Mouse (Mus musculus) induced T-regulatory cell, adult 2 months (primary cell): ENCODE data around the gene Synpo2l.

Experiments used
- DNase-seq: peaks from one replicate; pipeline ENCODE4 v3.0.0-alpha.2; 2012; ENCODE audit warnings: low read depth

The Synpo2l gene

DNA sequence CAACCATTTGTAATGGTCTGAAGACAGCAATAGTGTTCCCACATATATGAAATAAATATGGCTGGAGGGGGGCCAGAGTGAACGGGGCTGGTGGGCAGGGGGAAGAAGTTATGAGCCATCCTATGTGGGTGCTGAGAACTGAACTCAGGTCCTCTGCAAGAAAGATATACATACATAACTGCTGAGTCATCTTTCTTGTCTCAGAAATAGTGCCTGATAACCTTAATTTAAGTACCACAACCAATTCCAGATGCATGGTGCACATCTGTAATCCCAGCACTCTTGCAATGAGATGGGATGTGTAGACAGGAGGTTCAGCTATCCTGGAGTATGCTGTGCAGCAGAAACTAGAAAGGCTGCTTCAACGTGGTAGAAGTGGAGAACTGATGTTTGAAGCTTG lies 13.6 kb upstream of the Synpo2l start:
- no peak for DNase-seq

DNA sequence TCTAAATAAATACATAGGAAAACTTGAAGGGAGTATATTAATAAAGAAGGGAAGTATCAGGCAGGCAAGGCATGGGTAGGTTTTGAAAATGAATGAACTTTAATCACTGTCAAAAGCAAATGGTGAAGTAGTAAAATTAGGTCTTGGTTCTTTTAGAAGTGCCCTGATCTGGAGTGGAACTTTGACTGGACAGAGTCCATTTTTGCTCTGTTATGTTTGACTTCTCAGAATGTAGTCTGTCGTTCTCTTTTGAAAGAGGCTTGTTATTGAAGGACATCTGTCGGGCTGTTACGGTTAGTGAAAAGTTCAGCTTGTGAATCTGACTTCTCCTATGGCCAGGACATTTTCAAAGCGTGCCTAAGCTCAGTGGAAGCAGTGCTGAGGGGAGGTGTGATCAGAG lies 9.8 kb upstream of the Synpo2l start:
- no peak for DNase-seq

DNA sequence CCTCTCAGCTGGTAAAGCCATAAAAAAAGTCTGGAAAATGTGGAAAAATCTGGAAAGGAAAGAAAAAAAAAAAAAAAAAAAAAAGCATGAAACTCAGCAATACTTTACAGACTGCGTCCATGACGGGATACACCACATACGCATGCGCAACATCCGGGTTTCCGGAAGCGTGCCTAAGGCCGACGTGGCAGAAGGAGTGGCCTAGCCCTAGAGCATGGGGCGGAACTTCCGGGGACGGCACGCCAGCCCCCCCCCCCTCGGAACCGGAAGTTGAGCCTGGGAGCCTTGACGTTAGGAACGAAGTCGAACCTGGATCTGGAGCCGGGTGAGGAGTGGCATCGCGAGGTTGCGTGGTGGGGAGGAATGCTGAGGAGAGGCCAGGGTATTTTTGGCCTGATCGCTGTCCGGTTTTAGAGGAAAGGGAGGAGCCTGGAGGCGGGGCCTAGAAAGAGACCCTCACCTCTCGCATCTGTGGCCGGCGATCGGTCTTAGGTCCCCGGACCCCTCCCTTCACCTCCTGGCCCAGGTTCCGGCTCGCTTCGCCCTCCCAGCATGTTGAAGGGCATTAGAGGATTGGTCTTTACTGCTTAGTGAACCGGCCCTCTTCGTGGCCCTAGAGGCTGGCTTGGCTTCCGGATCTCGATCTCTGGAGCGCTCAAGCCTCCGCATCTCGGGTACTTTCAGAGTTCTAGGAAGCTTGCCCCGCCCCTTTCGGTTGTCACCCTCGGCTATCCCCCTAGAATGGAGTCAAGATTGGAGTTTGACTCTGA lies 6.1 kb upstream of the Synpo2l start, which contains the start of gene Sec24c:
Sec24c (plus strand) TSS at position 245 of the 770 bp plus-strand sequence.
- peak; percentile 100 for DNase-seq

DNA sequence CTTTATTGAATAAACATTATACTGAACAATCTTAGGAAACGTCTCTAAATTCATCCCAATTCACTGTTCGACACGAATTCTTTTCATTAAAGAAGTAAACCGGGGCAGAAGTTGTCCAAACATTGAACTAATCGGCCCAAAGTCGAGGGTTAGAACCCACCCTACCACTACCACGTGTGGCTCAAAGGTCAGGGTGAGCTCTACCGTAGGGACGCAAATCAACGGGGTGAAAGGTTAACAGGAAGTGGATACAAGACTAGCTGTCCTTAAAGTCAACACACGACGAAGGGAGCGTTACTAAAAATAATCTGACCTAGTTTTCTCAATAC lies 5.5 kb upstream of the Synpo2l start:
- no peak for DNase-seq

DNA sequence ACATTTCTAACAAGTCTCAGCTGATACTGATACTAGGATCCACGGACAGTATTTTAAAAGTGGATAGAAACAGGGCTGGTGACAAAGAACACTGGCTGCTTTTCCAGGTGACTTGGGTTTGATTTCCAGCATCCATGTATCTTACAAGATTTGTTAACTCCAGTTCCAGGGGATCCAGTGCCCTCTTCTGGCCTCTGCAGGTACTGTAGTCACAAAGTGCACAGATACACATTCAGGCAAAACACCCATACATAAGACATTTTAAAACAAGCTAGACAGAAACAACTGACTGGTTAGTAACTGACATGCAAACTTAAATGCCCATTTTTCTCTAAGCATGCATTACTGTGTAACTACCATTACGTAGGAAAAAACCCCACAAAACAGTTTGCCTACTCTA lies 4.8 kb upstream of the Synpo2l start:
- peak; percentile 80 for DNase-seq

DNA sequence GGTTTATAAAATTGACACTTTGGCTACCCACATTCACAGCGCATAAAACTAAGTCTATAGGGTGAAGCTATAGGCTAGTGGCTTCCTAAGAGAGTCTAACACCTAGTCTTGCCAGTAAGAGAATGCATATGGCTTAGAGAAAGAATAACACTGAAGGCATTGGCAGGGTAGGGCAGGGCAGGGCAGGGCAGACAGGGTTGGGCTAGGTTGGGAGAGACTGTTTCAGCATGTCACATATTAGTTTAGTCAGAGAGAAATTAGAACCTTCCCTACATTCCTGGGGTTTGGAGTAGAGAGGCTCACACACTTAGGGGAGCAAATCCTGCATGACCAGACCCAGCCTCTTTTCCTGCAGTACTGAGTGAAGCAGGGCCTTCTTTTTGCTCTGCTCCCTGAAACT lies 685 bp downstream of the Synpo2l start:
- no peak for DNase-seq

DNA sequence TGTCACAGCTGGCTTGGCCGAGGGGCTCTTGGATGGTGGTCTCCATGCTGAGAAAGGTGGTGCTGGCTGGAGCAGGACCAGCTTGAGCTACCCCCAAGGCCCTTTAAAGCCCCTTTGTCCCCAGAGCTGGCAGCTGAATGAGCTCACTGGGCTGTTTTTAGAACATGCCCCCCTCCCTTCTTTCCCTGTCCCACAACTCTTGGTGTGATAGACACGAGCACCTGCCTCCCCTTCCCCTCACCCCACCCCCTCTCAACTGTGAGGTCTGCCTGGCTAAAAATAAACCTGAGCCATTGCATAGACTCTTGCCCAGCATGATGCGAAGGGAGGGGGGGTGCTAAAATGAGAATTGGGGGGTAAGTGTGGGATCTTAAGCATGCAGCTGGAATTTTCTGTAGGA lies 3.7 kb downstream of the Synpo2l start:
- no peak for DNase-seq

DNA sequence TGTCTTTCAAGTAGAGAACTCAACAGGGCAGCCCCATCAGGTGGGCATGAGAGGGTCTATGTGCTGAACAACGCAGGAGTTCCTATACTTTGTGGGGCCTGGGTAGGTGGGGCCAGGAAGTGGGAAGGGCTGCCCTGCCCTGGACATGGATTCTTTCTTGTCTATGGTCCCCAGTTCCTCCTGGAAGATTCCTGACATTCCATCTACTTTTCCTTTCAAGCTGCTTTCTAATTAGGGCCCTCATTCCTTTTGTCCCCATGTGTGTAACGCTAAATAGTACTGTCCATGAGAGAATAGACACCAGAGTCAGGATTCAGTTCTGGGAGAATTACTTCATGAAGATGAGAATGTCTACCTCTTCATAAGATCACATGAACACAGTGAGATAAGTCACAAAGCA lies 4.6 kb downstream of the Synpo2l start:
- no peak for DNase-seq

DNA sequence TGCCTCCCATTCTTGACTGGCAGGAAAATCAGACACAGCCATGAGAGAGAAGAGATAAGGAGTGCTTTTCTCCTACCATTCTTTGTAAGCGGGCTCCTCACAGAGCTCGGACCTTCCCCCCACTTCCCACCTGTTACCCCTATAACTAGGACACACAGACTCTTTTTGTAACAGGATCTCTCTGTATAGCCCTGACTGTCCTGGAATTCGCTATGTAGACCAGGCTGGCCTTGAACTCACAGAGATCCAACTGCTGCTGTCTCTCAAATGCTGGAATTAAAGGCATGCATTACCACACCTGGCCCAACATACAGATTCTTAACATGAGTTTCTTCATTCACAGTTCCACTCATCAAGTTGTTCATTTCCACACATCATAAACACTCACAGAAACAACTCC lies 5.4 kb downstream of the Synpo2l start:
- DNase-seq: no peak

DNA sequence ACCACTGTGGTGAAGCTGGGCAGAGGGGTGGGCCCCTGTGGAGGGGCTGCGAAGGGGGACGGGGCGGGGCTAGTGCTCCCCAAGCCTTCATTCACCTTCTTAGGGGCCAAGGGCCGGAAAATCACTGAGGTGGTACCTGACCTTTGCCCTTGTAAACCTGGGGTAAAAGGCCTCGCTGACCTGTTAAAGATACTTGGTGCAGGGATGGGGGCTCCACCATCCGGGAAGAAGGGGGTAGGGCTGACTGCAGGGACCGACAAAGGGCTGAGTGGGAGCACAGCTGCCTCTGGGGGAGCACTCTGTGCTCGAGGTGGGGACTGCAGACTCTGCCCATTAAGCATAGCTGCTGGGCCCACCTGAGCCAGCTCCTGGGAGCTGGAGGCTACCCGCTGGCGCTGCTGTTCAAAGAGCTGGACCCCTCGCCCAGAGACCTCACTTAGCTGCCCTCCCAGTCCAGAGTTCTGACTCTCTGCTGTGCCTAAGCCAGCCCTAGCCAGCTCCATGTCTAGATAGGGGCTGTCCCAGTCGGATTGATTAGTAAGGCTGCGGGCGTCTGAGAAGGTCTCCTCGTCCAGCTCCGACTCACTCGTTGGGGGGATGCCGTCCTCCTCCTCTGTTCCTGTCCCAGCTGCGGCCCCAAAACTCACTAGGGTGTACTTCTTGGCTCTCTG lies 6.4 kb downstream of the Synpo2l start:
- DNase-seq: no peak

DNA sequence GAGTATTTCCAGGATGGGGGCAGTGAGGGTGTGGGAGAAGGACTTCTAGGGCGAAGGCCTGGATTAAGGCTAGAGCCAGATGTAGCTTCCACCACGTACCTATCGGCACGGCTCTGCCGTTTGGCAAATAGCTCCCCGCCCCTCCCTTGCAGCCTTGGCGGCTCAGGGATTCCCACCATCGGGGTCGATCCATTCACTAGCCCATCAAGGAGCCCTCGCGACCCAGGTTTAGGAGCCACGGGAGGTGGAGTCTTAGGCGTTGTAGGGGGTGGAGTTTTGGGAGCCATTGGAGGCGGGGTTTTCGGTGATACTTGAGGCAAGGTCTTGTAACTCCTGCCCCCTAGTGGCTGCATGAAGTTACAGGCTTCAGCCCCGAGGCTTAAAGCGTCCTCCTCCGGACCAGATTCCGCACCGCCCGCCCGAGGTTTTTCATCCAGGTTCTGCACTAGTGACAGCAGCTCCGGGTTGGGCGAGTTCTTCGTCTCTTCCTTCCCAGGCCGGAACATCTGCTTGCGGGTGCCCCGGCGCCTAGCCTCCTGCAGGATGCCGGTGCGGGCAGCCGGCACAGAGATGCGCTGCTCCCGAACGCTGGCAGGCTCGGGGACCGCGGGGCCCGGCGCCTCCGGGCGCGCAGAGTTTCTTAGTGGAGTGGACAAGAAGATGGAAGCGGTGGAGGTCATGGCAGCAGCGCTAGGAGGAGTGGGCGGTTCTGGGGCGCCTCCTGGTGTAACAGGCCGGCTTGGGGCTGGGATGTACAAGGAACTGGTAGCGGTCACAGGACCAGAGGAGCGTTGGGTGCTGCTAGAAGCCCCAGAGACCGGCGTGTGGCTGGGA lies 7.1 kb downstream of the Synpo2l start:
- DNase-seq: peak; percentile 99

DNA sequence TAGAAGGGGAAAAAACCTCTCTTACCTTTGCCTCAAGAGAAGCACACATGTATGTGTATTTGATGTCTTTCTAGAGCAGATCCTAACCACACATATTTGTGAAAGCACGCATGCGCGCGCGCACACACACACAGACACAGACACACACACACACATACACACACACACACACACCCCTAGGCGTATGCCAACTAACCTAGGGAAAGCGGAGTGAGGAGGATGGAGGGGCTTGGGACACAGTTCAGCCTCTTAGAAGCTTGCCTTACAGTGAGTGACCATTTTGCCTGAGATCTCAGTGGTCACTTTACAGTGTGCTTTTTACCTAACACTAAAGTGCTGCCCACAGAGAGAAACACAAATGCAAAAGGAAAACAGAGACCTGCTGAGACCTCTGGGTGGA lies 8.5 kb downstream of the Synpo2l start:
- DNase-seq: no peak

DNA sequence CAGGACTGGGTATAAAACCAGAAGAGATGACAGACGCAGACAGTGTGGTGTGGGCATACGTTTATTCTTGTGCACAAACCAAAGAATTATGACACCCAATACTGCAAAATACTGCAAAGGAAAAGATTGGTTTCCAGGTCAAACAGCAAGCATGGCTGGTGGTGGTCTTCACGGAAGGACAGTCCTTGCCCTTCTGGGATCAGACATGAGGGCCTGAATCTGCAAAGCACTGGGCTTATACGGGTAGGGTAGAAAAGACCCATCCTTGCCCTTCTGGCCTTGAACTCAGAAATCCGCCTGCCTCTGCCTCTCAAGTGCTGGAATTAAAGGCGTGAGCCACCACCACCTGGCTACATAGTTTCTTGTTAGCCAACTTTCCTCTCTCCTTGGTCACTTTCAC lies 9.3 kb downstream of the Synpo2l start:
- no peak for DNase-seq

DNA sequence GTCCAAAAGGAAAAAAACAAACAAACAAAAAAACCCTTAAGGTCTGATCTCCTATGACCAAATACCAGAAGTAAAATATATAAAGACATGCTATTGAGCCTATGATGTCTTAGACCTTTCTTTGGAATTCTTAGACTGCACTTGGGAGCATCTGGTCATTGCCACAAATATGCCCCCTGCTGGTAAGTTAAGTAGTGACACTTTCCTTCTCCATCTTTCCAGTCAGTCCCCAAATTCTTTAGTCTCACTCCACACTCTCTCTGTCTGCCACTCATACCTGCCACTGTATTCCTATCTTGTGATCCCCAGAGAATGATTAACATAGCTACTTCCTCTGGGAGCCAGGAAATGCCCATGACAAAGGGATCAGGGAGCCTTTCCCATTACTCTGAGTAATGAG lies 9.8 kb downstream of the Synpo2l start:
- peak; percentile 71 for DNase-seq

DNA sequence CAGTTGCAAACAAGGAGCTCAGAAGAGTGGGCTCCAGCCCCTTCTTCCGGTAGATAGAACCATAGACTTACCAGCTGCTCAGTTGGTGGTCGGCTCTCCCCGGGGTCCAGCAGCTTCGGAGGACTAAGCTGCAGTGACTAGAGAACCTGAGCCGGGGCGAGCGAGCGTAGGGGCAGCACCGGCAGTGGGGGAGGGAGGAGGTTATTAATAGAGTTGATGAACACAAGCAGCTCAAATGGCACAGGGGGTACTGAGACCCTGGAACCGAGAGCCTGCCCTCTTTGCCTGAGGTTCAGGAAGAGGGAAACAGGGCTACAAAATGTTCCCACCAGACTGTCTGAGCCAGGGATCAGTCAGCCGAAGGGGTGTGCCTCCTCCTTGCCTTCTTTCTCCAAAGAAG lies 11.8 kb downstream of the Synpo2l start, which contains the start of gene Myoz1:
Myoz1 (minus strand) TSS at position 180 of the 400 bp plus-strand sequence.
- no peak for DNase-seq

DNA sequence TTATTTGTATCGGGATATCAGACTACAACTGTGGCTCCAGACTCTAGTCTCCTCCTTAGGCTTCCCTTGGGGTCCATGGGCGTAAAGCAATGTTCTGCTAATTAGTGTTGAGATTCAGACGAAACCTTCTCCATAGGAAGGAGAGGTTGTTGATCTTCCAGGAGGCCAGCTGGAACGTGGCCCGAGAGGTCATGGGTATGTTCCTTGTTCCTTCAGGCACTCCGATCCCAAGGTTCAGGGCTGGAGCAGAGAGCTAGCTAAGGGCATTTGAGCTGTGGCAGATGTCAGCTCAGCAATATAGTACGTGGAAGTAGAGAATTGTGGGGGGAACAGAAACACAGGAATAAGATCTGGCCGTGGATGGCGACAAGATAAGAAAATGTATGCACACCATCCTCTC lies 12.4 kb downstream of the Synpo2l start:
- no peak for DNase-seq

DNA sequence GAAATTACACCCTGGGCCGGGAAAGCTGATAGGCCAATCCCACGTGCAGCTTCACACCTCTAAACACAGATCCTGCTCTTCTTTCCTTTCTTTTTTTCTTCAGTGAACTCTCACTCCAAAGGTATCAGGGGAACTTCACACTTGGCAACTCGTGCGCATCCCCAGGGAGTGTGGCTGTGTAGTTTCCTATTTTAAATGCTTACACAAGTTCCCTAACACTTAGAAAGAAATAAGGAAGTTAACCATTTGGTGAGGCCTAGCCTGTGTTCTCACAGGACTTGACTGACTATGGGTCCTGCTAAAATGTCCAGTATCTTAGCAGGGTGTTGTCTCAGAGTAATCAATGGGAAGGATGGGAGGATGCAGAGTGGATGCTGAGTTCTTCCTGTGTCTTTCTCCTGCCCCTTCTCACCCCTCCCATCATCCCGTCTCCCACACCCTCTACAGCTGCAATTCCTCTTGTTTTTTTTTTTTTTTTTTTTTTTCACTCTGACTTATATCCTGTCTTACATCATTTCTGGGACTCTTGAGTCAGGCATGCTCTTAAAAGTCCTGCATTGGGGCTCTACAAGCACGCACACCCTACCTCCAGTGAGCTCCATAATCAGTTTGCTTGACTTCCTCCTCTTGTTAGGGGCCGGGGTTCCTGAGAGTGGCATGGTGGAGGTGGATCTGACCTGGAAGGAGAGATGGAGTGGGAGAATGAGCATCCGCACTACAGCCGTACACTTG lies 13.3 kb downstream of the Synpo2l start:
- DNase-seq: no peak

DNA sequence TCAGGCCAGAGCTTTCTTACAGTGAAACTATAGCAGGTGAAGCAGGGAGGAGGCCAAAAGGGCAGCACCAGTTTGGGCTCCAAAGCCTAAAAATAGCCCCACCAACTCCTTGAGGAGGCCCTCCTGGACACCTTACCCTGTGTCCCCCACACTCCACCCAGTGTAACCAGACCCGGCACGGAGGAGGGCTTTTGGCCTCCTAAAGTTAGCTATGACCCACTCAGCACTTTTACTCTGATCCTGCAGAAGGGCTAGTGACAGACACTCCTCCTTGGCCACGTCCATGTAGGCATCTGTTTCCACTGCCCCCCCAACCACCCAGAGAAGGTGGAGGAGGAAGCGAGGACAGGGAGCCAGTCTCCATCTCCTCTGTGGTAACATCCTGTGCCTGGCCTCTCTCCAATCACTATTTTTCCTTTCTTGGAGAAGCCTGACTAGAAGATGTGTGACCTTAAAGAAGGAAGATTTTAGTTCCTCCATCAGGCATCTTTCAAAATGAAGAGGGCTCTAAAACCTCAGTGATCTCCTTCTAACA lies 16.4 kb downstream of the Synpo2l start:
- no peak for DNase-seq

DNA sequence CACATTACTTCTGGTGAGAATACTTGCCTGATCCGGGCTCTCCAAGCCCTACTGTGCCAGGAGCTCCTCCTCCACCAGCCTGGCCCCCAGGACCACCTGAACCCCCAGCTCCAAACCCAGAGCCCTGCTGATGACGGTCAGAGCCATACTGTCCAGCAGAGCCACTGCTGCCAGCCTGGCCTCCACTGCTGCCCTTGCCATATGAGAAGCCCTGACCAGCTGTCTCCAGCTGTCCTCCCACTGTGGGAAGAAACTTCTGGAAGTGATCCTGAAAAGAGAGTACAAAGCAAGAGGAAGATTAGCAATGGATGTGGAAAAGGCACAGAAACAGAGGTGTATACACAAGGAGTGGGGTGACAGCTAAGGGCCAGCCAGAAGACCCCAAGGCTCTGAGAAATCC lies 17.2 kb downstream of the Synpo2l start:
- no peak for DNase-seq

DNA sequence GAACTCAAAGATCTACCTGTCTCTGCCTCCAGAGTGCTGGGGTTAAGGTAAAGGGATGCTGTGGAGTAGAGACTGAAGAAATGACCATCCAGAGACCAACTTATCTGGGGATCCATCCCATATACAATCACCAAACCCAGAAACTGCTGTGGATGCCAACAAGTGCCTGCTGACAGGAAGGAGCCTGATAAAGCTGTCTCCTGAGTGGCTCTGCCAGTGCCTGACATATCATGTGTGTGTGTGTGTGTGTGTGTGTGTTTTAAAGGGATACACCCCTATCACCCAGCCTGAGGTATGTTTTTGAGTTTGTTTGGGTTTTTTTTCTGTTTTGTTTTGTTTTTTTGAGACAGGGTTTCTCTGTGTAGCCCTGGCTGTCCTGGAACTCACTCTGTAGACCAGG lies 21.8 kb downstream of the Synpo2l start:
- no peak for DNase-seq

DNA sequence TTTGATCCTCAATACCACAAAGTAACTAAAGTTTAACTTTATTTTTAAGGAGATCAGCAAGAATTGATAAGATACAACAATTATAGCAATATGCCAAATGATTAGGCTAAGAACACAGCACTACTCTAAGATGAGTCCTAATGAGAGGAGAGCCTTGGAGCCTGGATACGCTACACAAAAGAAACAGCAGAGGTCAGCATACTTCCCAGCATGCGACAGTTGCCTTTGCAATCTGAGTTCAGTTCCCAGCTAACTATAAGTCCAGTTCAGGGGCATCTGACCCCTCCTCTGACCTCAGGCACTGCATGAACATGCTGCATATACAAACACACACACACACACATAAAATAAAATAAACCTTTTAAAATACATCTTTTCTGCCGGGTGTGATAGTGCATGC lies 22.6 kb downstream of the Synpo2l start:
- DNase-seq: no peak

DNA sequence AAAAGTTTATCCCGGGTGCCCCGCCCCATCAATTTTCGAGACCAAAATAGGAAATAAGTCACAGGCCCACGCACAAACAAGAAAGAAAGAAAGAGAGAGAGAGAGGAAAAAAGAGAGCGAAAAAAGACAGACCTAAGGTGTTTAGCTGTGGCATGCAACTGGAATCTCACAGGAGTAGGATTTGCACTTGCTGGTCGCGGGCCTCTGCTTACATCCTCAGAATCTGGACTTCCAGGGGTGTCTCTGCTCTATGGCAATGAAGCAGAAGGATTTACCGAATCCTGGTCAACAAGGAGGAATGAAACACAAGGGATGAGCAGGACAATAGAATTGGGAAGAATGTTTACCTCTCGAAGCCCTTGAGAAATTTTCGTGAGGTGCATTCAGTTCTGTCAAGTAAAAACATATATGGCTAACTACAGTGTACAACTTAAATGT lies 26.7 kb downstream of the Synpo2l start:
- no peak for DNase-seq
